Mouse (Mus musculus) cortical plate, adult 2 months (tissue): Measurements from ENCODE around the gene Tmc8. TPM values are rescaled to one million over a fixed set of nuclear protein-coding genes. Genes with fewer than 3 reads are reported as not detected.

Experiments
- H3K27ac ChIP-seq: fragments of 200-500 bp; 2 replicates; pipeline ENCODE4 v1.5.1; 2012; ENCODE audit warnings: low read length, control low read depth, inconsistent platforms; ENCODE audit not compliant: insufficient read depth
- H3K4me1 ChIP-seq: fragments of 200-500 bp; 2 replicates; pipeline ENCODE4 v1.6.1; 2011; ENCODE audit warnings: low read length; ENCODE audit not compliant: control insufficient read depth, insufficient read depth
- H3K4me3 ChIP-seq: fragments of 200-500 bp; 2 replicates; pipeline ENCODE4 v1.5.1; 2011; ENCODE audit warnings: mild to moderate bottlenecking, low read length, control low read depth; ENCODE audit not compliant: insufficient read depth
- CTCF ChIP-seq: fragments of 200-500 bp; IDR thresholded peaks from 2 replicates; pipeline ENCODE4 v1.5.1; 2011; ENCODE audit warnings: mild to moderate bottlenecking, control low read depth, low read length; ENCODE audit not compliant: insufficient read depth; ENCODE audit errors: extremely low read depth
- POLR2A ChIP-seq: fragments of 200-500 bp; IDR thresholded peaks from 2 replicates; pipeline ENCODE4 v1.6.1; 2011; ENCODE audit warnings: mild to moderate bottlenecking, low read length, control low read depth; ENCODE audit not compliant: insufficient read depth; ENCODE audit errors: extremely low read depth
- polyA plus RNA-seq: library from polyadenylated mRNA; depleted of rRNA; stranded (reverse); fragments of >200 nt; gene quantifications from 2 replicates; pipeline ENCODE4 v1.2.3, GENCODE M21; 2012; rRNA removed

Tmc8 gene
- 0.54 and 0.79 TPM in 2 replicates for polyA plus RNA-seq

DNA sequence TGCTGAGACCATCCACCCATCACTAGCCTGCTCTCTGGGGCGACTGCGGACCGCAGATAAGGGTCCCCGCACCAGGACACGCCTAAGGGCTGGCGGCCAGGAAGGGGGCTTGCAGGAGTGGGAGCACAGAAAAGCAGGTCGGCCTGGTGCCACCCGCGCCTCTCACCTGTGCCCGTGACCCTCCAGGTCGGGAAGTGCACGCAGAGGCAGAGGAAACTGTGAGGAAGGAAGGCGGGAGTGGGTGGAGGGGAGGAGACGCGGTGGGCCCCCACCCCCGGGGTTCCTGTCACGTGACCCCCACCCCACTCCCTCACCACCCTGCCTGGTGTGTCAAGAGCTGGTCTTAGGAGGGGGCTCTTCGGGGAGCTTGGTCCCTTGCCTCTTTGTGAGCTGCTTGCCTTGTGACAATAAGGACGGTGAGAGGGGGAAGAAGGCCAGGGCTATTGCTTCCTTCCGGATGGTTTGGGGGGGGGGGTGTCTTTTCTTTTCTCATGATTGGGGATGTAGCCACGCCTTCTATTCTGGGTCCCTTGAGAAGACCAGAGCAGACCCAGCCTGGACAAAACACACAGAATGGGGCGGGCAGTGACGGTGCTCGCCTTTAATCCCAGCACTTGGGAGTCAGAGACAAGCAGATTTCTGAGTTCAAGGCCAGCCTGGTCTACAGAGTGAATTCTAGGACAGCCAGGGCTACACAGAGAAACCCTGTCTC is at the start of gene Tmc8, which contains the start of gene Tmc6:
TSS of gene Tmc8 (plus strand) at position 84 of the 712 bp plus-strand sequence.
TSS of gene Tmc6 (minus strand) at position 206 of the 712 bp plus-strand sequence.
- TF ChIP-seq CTCF (no peak), POLR2A (no peak)
- Histone ChIP-seq H3K27ac (no peak within 1 kb of the TSS), H3K4me3 (0 out of 2 replicates have a peak within 1 kb of the TSS, but pooled peaks have one; percentile 2), H3K4me1 (no peaks in the 10 kb centered on the region)

DNA sequence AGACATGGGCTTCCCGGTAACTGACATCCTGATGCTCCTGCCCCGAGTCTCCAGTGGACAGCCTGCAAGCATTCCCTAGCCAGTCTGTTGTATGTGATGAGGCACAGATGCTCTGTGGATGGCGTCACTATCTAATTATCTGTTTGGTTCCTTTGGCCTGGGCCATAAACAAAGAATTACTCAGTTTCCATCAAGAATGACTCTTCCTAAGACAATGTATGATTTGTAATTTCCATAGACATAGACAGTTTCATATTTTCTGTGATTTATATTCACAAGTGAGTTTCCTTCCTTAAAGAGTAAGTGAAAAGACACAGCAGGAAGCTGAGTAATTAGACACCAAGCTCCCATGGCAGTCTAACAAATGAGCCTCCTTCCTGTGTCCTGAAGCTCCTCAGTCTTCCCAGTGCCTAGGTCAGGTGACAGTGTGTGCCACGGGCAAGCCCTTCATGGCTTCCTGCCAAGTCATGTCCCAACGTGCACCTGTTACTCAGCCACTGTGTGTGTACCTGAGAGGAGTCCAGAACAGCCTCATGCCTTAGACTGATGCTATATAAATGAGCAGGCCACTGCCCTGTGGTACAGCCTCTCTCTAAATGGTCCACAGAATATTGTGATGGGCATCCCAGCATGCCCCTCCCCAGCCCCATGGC is 45.7 kb upstream of the Tmc8 start:
- no peak for TF ChIP-seq CTCF
- TF ChIP-seq POLR2A, result no peak
- H3K4me3 ChIP-seq, result no peak overlapping the region
- H3K27ac ChIP-seq, result no peak overlapping the region
- H3K4me1 ChIP-seq, result no peaks in the 10 kb centered on the region

DNA sequence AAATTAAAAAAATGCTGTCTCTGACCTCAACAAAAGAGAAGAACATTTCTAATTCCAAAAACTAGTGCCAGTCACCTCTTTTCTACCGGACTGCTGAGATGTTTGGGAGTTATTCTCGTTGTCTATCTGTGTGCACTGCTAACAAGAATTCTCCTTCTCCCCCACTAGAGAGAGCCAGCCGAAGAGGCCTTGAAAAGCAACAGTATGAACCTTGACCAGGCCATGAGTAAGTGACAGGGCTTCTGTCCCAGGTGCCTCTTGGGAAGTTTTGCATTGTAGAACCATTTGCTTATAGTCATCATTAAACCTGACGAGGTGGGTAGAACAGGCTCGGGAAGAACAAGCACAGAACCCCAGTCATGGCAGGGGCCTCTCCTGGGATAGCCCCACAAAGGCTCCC is 43.8 kb upstream of the Tmc8 start:
- no peak overlapping the region for H3K27ac ChIP-seq

DNA sequence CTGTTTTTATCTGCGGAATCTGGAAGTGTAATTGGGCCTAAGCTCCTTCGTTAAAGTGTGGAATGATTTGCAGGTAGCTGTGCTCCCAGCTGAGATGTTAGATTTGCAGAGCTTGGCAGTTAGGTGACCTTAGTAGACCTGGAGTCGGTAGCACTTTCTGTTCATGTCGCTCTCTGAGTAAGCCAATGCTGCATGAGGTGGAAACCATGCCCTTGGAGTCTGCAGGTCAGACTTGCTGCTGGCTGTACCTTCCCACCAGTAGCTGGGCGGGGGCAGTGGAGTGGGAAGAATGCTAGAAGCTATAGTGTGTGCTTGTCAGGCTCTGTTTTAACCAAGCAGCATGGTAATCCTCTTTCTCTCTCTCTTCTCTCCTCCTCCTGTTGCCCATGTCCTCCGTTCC is 40.7 kb upstream of the Tmc8 start:
- TF ChIP-seq CTCF (no peak), POLR2A (no peak)
- Histone ChIP-seq H3K4me1 (0 out of 2 replicates have a peak, but pooled peaks cover 1% of the 10 kb centered on the region), H3K27ac (no peak overlapping the region), H3K4me3 (no peak overlapping the region)

More for the DNA sequence above, 43.8 kb upstream of the Tmc8 start:
- no peak overlapping the region for H3K4me3 ChIP-seq
- 0 out of 2 replicates have a peak, but pooled peaks cover 1% of the 10 kb centered on the region for H3K4me1 ChIP-seq
- TF ChIP-seq POLR2A (no peak), CTCF (no peak)

DNA sequence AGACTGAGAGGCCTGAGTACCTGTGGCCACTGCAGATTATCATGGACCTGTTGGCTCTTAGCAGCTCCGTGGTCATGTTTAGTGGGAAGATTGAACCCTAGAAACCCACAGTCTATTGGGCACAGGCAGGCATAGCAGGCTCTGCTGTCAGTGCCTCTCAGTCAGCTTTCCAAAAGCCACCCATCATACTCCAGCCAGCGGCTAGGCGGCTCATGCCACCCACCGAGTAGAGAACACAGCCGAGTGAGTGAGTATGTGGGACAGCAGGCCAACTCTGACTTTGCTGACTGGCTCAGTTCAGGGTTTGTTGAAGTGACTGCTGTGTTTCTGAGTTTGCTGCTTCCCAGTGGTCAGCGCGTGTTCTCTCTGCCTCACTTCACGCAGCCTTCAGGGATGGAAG is 39.6 kb upstream of the Tmc8 start:
- TF ChIP-seq CTCF, result no peak
- no peak for TF ChIP-seq POLR2A
- Histone ChIP-seq H3K27ac (no peak overlapping the region), H3K4me3 (no peak overlapping the region)

DNA sequence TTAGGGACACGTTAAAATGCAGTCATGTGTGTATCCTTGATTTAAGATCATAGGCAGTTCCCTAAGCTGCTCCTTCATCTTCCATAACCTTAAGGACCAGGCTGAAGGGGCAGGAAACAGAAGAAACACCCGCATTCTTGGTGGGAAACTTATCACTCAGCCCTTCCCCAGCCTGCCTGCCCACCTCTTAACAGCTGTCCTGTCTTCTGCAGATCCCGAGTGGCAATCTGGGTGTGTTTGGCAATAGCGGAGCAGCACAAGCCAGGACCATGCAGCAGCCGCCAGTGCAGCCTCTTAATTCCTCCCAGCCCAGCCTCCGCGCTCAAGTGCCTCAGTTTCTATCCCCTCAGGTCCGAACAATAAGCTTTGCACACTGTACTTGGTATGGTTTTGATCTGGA is 39.2 kb upstream of the Tmc8 start:
- H3K4me3 ChIP-seq, result no peak overlapping the region
- no peak for TF ChIP-seq CTCF
- TF ChIP-seq POLR2A, result no peak
- no peak overlapping the region for H3K27ac ChIP-seq
- 0 out of 2 replicates have a peak, but pooled peaks cover 1% of the 10 kb centered on the region for H3K4me1 ChIP-seq

More for the DNA sequence above, 39.6 kb upstream of the Tmc8 start:
- 0 out of 2 replicates have a peak, but pooled peaks cover 1% of the 10 kb centered on the region for H3K4me1 ChIP-seq

DNA sequence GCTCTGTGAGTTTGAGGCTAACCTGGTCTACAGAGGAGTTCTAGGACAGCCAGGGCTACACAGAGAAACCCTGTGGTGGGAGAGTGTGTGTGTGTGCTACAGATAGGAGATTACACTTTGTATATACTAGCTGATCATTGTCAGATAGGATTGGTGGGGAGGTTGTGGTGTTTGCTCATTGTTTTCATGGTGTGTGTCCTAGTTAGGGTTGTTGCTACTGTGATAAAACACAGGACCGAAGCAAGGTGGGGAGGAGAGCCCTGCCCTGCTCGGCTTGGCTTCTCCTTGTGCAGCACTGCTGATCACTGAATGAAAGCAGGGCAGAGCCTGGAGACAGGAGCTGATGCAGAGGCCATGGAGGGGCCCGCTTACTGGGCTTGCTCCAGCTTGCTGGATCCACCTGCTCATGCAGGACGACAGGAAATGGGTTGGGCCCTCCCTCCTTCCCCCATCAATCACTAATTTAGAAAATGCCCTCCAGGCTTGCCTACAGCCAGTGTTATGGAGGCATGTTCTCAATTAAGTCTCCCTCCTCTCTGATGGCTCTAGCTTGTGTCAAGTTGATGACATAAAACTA is 38.3 kb upstream of the Tmc8 start:
- TF ChIP-seq CTCF, result no peak
- TF ChIP-seq POLR2A, result no peak
- no peak overlapping the region for H3K4me3 ChIP-seq
- H3K4me1 ChIP-seq, result 0 out of 2 replicates have a peak, but pooled peaks cover 1% of the 10 kb centered on the region
- no peak overlapping the region for H3K27ac ChIP-seq

DNA sequence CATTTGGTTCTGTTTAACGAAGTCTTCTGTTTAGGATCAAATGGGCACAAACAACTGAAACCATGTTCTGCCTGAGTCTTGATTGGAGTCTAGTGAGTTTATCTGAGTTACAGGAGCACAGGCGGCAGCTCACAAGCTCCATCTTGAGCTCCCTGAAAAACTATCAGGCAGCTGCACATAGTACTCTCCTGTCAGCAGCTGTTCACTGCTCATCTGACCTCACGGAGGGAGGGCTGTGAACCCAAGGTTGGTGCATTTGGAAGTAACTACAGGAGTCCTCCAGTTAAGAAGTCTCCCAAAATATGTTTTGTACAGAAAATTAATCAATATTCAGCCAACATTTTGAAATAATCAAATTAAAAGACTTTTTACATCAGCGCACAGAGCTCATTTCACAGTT is 33.2 kb upstream of the Tmc8 start:
- Histone ChIP-seq H3K27ac (no peak overlapping the region), H3K4me1 (peaks cover 6% of the 10 kb centered on the region), H3K4me3 (no peak overlapping the region)
- TF ChIP-seq CTCF (no peak), POLR2A (no peak)

DNA sequence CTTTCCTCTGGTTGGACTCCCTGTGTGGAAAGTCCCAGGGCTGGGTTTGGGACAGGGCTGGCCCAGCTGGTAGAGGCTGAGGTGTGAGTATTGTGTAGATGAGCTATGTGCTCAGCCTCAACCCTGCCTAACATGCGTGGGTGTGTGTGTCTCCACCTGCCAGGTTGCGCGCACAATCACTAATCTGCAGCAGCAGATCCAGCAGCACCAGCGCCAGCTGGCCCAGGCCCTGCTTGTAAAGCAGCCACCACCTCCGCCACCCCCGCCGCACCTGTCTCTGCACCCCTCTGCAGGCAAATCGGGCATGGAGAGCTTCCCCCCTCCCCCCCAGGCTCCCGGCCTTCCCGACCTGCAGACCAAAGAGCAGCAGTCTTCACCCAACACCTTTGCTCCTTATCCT is 32.5 kb upstream of the Tmc8 start:
- Histone ChIP-seq H3K27ac (no peak overlapping the region), H3K4me1 (peaks cover 6% of the 10 kb centered on the region)
- TF ChIP-seq POLR2A, result no peak
- TF ChIP-seq CTCF, result no peak

More for the DNA sequence above, 32.5 kb upstream of the Tmc8 start:
- no peak overlapping the region for H3K4me3 ChIP-seq
